Mouse (Mus musculus) urinary bladder, adult 2 months (tissue): ENCODE results near the gene Foxn3. TPM values are rescaled to one million over a fixed set of nuclear protein-coding genes. Genes with fewer than 3 reads are reported as not detected.

Source experiments
- DNase-seq: peaks from one replicate; pipeline ENCODE4 v3.0.0; 2022; ENCODE audit warnings: low spot score
- polyA plus RNA-seq: library from polyadenylated mRNA; depleted of rRNA; stranded (reverse); fragments of >200 nt; gene quantifications from 2 replicates; pipeline ENCODE4 v1.2.3, GENCODE M21; 2012

Gene Foxn3
- polyA plus RNA-seq, 1 experiment: 23.4 TPM

DNA sequence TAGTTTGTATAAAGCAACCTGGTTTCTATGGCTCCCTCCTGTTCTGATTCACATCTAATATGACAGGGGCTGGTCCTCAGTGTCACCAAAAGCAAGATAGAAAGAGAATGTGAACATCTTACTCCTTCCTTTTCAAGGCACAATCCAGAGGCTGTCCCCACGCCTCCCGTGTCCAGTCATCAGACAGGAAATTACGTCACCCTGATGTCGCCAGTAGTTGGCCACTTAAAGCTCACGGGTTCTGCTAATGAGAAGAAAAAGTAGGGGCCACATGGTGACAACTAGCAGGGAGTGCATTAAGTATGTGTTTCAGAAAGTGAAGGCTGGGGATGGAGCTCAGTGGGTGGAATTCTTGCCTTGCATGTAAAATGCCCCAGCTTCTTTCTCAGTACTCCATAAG, 99.1 kb downstream of the Foxn3 start:
- no peak for DNase-seq

GRCm38 (mm10) chr12:99462846-99463245, 100.5 kb downstream of the Foxn3 start:
- DNase-seq: no peak

DNA sequence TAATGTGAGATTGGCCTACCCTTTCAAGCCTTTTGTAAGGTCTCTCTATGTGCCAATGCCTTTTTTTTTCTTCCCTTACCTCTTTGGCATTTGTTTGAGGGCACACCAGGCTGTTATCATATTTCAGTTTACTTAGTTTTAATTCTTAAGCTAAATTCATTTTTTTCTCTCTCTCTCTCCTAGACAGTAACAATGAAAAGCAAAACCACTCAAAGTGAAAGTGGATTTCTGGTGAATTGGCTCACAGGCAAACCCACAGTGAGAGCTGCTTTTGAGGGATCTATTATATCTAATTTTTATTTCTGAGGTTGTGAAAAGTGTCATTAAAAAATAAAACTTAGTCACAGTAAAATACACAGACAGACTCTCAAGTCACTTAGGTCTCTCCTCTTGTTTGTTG, 101.1 kb downstream of the Foxn3 start:
- no peak for DNase-seq

GRCm38 (mm10) chr12:99457521-99458205, 105.7 kb downstream of the Foxn3 start:
- no peak for DNase-seq

GRCm38 (mm10) chr12:99455580-99455979, 107.8 kb downstream of the Foxn3 start:
- no peak for DNase-seq

DNA sequence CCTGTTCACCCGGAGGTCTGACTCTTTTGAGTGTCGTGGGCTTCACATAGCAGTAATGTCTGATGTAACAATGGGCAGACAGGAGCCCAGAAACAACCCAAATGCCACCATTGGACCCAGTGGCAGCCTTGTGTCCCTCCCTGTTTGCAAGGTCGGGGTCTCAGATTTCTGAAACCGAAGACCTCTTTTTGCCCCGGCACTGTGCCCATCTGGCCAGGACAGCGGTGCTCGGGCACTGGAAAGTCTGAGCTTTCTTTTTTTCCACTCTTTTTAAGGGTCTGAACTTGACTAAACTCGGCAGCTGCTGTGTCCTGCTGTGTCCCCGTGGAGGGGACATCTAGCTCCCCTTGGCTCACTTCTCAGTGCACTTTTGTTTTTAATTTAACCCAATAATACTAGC, 109.0 kb downstream of the Foxn3 start:
- no peak for DNase-seq

- no peak for DNase-seq
Observed at GRCm38 (mm10) chr12:99453797-99454196, 109.6 kb downstream of the Foxn3 start.

DNA sequence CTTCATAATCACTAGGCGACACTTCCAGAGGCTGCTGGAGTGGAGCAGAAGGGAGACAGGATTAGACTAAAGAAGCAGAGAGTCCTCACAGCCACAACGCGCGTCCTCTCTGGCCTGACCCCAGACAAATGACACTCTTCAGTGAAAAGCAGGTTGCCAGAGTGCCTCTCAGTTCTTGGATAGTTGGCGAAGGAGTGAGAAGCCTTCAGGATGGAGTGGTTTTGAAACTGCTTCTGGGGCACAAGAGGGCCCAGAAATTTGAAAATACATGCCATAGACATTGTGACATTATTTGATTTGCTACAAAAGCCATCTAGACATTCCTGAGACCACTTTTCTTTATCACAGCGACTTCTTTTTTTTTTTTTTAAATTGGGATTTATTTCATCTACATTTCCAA, 113.3 kb downstream of the Foxn3 start:
- no peak for DNase-seq

GRCm38 (mm10) chr12:99447791-99448190, 115.6 kb downstream of the Foxn3 start:
- DNase-seq: no peak

DNA sequence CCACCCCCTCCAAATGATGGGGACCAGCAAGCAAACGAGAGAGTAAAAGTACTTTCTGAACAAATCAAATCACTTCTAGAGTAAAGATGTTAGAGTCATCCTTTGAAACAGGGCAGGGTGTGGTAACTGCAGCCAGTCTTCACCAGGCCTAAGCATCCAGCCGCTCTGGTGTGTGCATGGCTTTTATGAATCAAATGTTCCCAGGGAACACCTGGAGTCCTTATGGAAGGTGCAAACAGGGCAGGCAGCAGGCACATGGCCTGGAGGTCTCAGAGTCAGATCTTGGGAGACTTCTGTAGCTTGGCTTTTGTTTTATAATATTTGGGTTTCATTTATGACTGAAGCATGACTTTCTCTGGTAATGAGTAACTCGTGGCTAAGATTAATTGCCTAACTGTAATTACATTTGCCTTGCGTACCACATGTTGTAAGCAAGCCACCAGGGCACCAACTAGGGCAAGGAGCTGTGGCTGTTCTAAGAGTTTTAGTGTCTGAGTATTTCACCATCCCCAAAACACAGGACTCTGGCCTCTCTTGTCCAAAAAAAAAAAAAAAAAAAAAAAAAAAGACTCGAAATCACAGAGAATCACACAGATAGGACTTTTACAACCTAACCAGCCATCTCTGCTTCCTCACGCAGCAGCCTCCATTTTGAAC, 118.2 kb downstream of the Foxn3 start:
- DNase-seq: no peak

GRCm38 (mm10) chr12:99442819-99443218, 120.6 kb downstream of the Foxn3 start:
- DNase-seq: no peak

GRCm38 (mm10) chr12:99440953-99441352, 122.4 kb downstream of the Foxn3 start:
- DNase-seq: no peak

DNA sequence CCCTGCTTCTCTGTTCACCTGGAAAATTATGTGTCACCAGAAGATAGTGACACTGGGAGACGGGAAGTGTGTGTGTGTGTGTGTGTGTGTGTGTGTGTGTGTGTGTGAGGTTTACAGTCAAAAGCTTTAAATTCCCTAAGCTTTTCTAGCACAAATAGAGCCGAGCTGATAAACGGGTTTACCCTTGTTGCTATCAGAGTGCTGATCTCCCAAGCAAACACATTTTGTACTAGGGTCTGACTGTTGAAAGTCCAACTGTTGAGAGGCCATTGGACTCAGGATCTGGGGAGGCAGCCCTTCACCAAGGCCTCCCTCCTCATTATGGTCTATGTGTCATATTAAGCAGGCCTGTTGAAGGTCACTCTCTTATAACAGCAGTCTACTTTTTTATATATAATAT, 123.4 kb downstream of the Foxn3 start:
- DNase-seq: no peak

DNA sequence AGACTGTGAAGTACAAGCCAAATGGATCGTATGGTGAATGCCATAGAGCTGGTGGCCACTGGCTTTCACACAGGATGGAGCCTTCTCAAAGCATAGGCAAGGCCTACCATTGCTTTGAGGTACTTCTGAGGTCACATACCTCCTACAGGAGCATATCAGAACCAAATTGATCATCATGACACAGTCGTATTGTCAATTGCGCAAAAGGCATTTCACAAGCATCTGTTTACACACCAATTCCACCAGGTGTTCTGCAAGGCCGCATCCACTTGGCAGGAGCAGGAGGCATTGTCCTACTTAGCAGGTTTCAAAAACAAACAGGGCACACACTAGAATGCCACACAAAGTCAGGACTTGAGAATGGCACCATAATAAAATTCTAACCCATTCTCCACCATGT, 128.2 kb downstream of the Foxn3 start:
- DNase-seq: no peak

DNA sequence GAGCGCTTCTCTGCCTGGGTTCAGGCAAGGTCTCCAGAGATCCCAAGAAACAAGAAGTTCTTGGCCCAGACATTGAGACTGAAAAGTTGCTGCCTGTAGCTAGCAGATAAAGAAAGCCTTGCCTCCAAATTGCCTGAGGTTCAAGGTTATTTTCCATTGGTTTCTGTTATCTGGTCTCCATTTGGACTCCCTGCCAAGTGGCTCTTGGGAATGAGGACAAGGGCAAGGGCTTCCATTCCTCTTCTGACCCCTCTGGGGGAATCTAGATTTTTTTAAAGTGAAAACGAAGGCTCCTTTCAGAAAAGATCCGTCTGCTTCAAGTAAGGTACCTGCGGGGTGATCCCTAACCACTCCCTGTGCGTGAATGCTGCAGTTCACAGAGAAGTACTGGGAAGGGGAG, 130.0 kb downstream of the Foxn3 start:
- DNase-seq: no peak

DNA sequence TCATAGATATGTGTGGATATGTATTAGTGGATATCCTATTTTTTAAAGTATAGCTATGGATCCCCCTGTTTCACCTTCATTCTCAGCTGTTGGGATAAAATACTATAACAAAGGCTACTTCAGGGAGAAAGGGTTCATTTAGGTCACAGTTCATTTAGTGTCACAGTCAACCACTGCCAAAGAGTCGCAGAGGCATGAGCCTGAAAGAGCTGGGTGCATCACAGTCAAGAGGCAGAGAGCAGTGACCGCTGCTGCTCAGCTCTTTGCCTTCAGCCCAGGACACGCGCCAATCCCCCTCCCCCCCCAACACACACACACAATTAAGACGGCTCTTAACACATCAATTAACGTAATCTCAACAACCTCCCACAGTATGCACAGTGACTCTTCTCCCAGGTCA, 131.8 kb downstream of the Foxn3 start:
- DNase-seq: no peak

- no peak for DNase-seq
Observed at GRCm38 (mm10) chr12:99430992-99431391, 132.4 kb downstream of the Foxn3 start.

DNA sequence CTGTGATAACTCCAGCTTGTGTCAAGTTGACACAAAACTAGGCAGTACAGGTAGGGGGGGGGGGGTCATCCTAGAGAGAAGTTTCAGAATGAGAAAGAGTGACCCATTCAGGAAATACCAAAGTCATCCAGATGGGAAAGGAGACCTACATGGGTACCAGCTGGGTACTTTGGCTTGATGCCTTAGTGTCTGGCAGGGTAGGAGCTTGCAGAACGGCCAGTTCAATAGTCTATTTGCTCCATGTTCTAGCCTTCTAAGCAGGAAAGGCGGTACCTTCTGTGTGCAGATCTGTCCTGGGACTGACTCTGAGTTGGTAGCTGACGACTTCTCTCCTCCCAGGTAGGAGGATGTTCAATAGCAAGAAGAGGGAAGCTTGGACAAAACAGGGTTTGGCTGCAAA, 134.3 kb downstream of the Foxn3 start:
- DNase-seq: no peak

DNA sequence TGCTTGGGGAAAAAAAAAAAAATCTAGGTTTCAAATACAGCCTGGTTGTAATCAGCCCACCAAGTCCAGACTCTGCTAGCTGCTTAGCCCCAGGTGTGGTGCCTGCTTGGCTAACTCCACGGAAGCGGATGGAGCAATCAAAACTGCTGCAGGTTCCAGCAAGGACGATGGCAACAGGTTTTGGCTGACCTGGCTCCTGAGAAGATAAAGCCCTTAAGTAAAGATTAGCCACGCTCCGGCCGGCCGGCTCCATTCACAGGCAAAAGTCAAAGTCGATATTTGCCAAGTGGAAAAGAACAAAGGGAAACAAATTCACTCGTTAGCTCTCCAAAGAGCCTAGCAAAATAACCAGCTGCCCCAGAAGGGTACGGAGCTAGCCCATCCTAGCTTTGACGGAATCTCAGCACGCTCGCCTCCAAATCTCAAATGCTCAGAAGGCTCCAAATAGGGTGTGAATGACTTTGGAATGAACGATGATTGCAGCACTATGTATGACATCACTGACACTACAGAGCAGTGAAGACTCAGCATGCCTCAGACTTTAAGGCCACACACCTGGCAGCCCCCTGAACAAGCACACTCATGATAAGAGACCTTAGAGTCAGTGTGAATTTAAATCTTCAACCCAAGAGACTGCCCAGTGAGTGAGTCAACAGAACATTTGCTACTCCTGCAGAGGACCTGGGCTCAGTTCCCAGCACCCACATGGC, 137.0 kb downstream of the Foxn3 start:
- DNase-seq: no peak

- DNase-seq: no peak
Observed at GRCm38 (mm10) chr12:99419396-99419760, 144.0 kb downstream of the Foxn3 start.

DNA sequence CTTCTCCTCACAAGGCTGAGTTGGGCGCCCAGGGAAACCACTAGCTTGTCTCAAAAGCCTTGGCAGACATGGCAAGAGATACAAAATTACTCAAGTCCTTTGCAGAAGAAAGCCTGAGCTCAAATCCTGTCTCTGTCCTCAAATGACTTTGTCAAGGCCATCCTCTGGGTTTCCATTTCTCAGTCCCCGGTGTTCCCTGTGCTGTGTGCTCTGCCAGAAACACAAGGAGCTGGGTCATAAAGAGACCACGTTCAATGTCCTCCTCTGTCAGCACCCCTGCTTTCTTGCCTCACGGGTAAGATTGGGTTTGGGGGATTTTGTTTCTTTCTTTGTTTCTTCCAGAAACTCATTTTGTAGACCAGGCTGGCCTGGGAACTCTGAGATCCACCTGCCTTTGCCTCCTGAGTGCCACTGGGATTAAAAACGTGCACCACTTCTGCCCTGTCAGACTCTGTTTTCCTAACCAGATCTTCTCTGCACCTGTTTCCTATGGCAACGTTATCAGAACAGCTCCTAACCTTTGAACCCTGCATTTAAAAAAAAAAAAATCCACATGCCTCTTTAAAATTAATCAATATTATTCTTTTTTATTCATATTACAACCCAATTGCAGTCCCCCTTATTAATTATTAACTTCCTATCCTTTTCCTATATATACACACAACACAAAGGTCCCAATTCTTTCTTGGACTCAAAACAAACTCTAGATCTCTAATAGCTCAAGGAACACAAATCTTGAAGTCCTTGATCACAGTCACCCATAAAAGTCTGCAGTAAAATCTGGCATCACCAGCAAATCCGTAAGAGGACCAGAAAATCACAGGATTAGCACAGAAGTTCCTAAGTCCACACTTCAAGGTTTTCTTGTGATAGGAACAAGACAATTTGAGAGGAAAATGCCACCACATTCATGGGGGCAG, 144.6 kb downstream of the Foxn3 start:
- DNase-seq: no peak

DNA sequence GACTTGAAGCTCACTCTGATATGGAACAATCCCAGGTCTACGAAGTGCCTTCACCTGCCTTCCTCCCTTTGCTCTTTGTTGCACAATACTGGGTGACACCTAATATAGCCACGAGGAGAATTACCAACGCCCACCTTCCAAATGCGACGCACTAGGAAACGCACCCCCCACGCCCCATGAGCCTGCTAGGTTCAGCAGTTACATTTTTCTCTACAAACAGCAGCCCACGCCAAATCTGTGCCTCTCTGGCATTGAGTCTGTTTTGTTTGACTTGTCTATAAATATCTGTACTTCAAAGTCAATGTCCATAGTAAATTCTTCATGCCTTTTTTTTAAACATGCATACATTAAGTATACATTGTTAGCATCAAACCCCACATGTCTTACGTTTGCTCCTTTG, 145.5 kb downstream of the Foxn3 start:
- no peak for DNase-seq
